Mouse (Mus musculus) erythroid progenitor cell, adult 5-6 weeks (primary cell): ENCODE data around the gene Rgs7. TPM values are rescaled to one million over a fixed set of nuclear protein-coding genes. Genes with fewer than 3 reads are reported as not detected.

ENCODE experiments used
- ATAC-seq: replicated peaks from 2 replicates; pipeline ENCODE4 v1.8.0; 2016; ENCODE audit warnings: moderate number of reproducible peaks, mild to moderate bottlenecking, moderate TSS enrichment, inconsistent platforms; ENCODE audit not compliant: poor library complexity, low FRiP score, severe bottlenecking
- total RNA-seq, 2 experiments: library from RNA; stranded (forward) in 1 of 2; stranded (reverse) in 1 of 2; fragments of 150-400 nt in 1 of 2; fragments of 186-747, 209-891 nt in 1 of 2; gene quantifications; 2 replicates each; pipeline versions ENCODE4 v1.2.3 to v1.2.4; 2015 to 2017; ENCODE audit warnings: low replicate concordance in 2 of 2

Gene Rgs7
- total RNA-seq, 2 experiments from 2014 or later, result 1.4 TPM; not detected in 1

GRCm38 (mm10) chr1:175433622-175434204 is 58.6 kb downstream of the Rgs7 start:
- ATAC-seq, result no peak

- ATAC-seq, result no peak
Observed at GRCm38 (mm10) chr1:175433128-175433527, 59.2 kb downstream of the Rgs7 start.

- no peak for ATAC-seq
Observed at GRCm38 (mm10) chr1:175431356-175432053, 60.8 kb downstream of the Rgs7 start.

GRCm38 (mm10) chr1:175427112-175427511 is 65.2 kb downstream of the Rgs7 start:
- ATAC-seq, result no peak

GRCm38 (mm10) chr1:175426393-175426792 is 65.9 kb downstream of the Rgs7 start:
- no peak for ATAC-seq

GRCm38 (mm10) chr1:175420883-175421282 is 71.4 kb downstream of the Rgs7 start:
- no peak for ATAC-seq

- ATAC-seq, result no peak
Observed at GRCm38 (mm10) chr1:175415728-175416127, 76.6 kb downstream of the Rgs7 start.

GRCm38 (mm10) chr1:175410399-175410798 is 81.9 kb downstream of the Rgs7 start:
- no peak for ATAC-seq

GRCm38 (mm10) chr1:175391894-175392293 is 100.4 kb downstream of the Rgs7 start:
- ATAC-seq, result no peak

GRCm38 (mm10) chr1:175389250-175389649 is 103.0 kb downstream of the Rgs7 start:
- ATAC-seq, result no peak

- no peak for ATAC-seq
Observed at GRCm38 (mm10) chr1:175385581-175386235, 106.6 kb downstream of the Rgs7 start.

GRCm38 (mm10) chr1:175372571-175372970 is 119.7 kb downstream of the Rgs7 start:
- ATAC-seq, result no peak

GRCm38 (mm10) chr1:175368062-175368461 is 124.2 kb downstream of the Rgs7 start:
- ATAC-seq, result no peak

- ATAC-seq, result no peak
Observed at GRCm38 (mm10) chr1:175363606-175364005, 128.7 kb downstream of the Rgs7 start.

- no peak for ATAC-seq
Observed at GRCm38 (mm10) chr1:175359411-175360366, 132.6 kb downstream of the Rgs7 start.

- ATAC-seq, result no peak
Observed at GRCm38 (mm10) chr1:175352921-175353320, 139.4 kb downstream of the Rgs7 start.

- ATAC-seq, result no peak
Observed at GRCm38 (mm10) chr1:175346162-175346561, 146.1 kb downstream of the Rgs7 start.

- no peak for ATAC-seq
Observed at GRCm38 (mm10) chr1:175336191-175336590, 156.1 kb downstream of the Rgs7 start.

GRCm38 (mm10) chr1:175333041-175333854 is 159.1 kb downstream of the Rgs7 start:
- no peak for ATAC-seq
